Mouse (Mus musculus): ENCODE measurements around the gene Ugt1a6b. TPM values are rescaled to one million over a fixed set of nuclear protein-coding genes. Genes with fewer than 3 reads are reported as not detected.
"Not testable (repeated sequence)": the region's sequence is repeated elsewhere in the genome, so short reads cannot be mapped to it uniquely, and the experiment has no call there.

Gene Ugt1a6b
- total RNA-seq (2014; rRNA removed) (2.0 and 2.5 TPM in 2 replicates), polyA plus RNA-seq (2015; fragmentation: Nextera tagmentation; extraction: Ambion mirVana) (2.1 and 2.9 TPM in 2 replicates)

GRCm38 (mm10) chr1:88103019-88103418 lies at the start of gene Ugt1a6b:
TSS of gene Ugt1a6b (plus strand) at chr1:88103252.
- not testable (repeated sequence) for H3K9me3 ChIP-seq (ENCODE audit: low read length); H3K27me3 ChIP-seq (ENCODE audit: insufficient read depth, low read length); H3K27ac ChIP-seq (ENCODE audit: low read depth, low read length); H3K4me1 ChIP-seq (ENCODE audit: insufficient read depth); DNase-seq; H3K36me3 ChIP-seq (ENCODE audit: insufficient read depth); H3K9ac ChIP-seq; H3K4me3 ChIP-seq (ENCODE audit: low read depth, low read length); ATAC-seq; H3K4me2 ChIP-seq (ENCODE audit: low read depth)
- 77% methylated on average over 2 of the region's 3 CpGs for WGBS

GRCm38 (mm10) chr1:88055088-88055487 lies 48.0 kb upstream of the Ugt1a6b start, which contains the start of gene Ugt1a10:
TSS of gene Ugt1a10 (plus strand) at chr1:88055388.
- WGBS, result 85% methylated on average over 1 of the region's 1 CpGs
- TF ChIP-seq CTCF (IDR thresholded peaks at IDR 0.05; ENCODE audit: low read depth), result no peak
- no peak within 1 kb of the TSS for H3K4me3 ChIP-seq (ENCODE audit: low read depth, low read length)

GRCm38 (mm10) chr1:88066472-88067102 lies 36.5 kb upstream of the Ugt1a6b start:
- not testable (repeated sequence) for H3K4me3 ChIP-seq (ENCODE audit: low read depth, low read length); H3K36me3 ChIP-seq (ENCODE audit: insufficient read depth); DNase-seq; H3K9ac ChIP-seq; H3K27me3 ChIP-seq (ENCODE audit: insufficient read depth, low read length); H3K4me2 ChIP-seq (ENCODE audit: low read depth); H3K4me1 ChIP-seq (ENCODE audit: insufficient read depth); H3K9me3 ChIP-seq (ENCODE audit: low read length); H3K27ac ChIP-seq (ENCODE audit: low read depth, low read length); ATAC-seq
- WGBS, result 25% methylated on average over 1 of the region's 2 CpGs

More at GRCm38 (mm10) chr1:88055088-88055487, 48.0 kb upstream of the Ugt1a6b start, which contains the start of gene Ugt1a10:
- no peaks in the 10 kb centered on the region for H3K36me3 ChIP-seq (ENCODE audit: insufficient read depth)
- no peaks in the 10 kb centered on the region for H3K9me3 ChIP-seq (ENCODE audit: low read length)
- H3K27me3 ChIP-seq (ENCODE audit: insufficient read depth, low read length), result no peaks in the 10 kb centered on the region
- ATAC-seq (no peak), DNase-seq (no peak)
- H3K4me1 ChIP-seq (ENCODE audit: insufficient read depth), result no peaks in the 10 kb centered on the region
- no peak within 1 kb of the TSS for H3K4me2 ChIP-seq (ENCODE audit: low read depth)
- no peak within 1 kb of the TSS for H3K9ac ChIP-seq
- H3K27ac ChIP-seq (ENCODE audit: low read depth, low read length), result no peak within 1 kb of the TSS

DNA sequence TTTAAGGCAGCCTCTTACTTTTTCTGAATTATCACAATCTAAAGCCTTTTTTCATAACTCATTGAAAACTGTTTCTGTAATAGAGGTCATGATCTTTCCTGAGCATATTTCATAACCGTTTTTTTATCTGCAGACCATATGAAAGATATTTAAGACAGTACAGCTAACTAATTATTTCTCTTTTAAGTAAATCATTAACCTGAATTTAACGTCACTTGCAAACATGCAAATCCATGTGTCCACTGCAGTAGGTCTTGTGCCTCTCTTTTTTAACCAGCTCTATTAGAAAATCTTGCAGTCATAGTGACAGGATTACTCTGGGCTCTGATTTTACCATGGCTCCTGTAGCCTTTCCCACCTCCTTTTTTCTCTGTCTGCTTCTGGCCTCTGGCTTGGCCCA lies 32.6 kb upstream of the Ugt1a6b start, which contains the start of gene Ugt1a9:
Ugt1a9 (plus strand) TSS at position 306 of the 400 bp plus-strand sequence.
- DNase-seq (no peak), ATAC-seq (no peak)
- 80% methylated on average over 2 of the region's 2 CpGs for WGBS
- no peaks in the 10 kb centered on the region for H3K27me3 ChIP-seq (ENCODE audit: insufficient read depth, low read length)
- no peak within 1 kb of the TSS for H3K27ac ChIP-seq (ENCODE audit: low read depth, low read length)
- H3K9me3 ChIP-seq (ENCODE audit: low read length), result no peaks in the 10 kb centered on the region
- H3K9ac ChIP-seq, result no peak within 1 kb of the TSS
- no peaks in the 10 kb centered on the region for H3K36me3 ChIP-seq (ENCODE audit: insufficient read depth)
- TF ChIP-seq CTCF (IDR thresholded peaks at IDR 0.05; ENCODE audit: low read depth), result no peak
- no peak within 1 kb of the TSS for H3K4me3 ChIP-seq (ENCODE audit: low read depth, low read length)
- H3K4me2 ChIP-seq (ENCODE audit: low read depth), result no peak within 1 kb of the TSS
- H3K4me1 ChIP-seq (ENCODE audit: insufficient read depth), result no peaks in the 10 kb centered on the region

DNA sequence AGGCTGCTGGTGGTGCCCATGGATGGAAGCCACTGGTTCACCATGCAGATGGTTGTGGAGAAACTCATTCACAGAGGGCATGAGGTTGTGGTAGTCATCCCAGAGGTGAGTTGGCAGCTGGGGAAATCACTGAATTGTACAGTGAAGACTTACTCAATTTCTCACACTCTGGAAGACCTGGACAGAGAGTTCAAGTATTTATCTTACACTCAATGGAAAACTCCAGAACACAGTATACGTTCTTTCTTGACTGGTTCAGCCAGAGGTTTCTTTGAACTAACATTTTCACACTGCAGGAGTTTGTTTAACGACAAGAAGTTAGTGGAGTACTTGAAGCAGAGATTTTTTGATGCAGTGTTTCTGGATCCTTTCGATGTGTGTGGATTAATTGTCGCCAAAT lies 32.1 kb upstream of the Ugt1a6b start:
- Histone ChIP-seq H3K9me3 (ENCODE audit: low read length) (no peaks in the 10 kb centered on the region), H3K27me3 (ENCODE audit: insufficient read depth, low read length) (no peaks in the 10 kb centered on the region), H3K4me3 (ENCODE audit: low read depth, low read length) (no peak overlapping the region), H3K36me3 (ENCODE audit: insufficient read depth) (no peaks in the 10 kb centered on the region), H3K27ac (ENCODE audit: low read depth, low read length) (no peak overlapping the region), H3K9ac (no peak overlapping the region), H3K4me2 (ENCODE audit: low read depth) (no peak overlapping the region), H3K4me1 (ENCODE audit: insufficient read depth) (no peaks in the 10 kb centered on the region)
- ATAC-seq, result no peak
- WGBS, result 86% methylated on average over 4 of the region's 4 CpGs
- no peak for DNase-seq
- no peak for TF ChIP-seq CTCF (IDR thresholded peaks at IDR 0.05; ENCODE audit: low read depth)

DNA sequence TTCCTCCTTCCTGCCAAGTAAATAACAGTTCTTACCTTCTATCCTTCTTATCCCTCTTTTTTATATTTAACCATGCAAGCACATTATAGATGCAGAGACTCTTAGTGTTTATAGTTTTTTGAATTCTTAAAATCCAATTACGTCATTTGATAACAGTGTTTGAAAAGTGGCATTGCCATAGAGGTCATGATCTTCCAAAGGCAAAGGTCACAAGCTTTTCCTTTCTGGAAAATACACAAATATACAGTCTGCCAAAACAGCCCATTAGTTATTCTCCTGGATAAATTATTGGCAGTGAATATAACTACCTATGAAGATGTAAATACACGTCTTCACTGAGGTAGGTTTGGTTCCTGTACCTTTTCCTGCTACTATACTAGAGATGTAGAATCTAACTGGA lies 28.6 kb upstream of the Ugt1a6b start:
- H3K36me3 ChIP-seq (ENCODE audit: insufficient read depth), result no peaks in the 10 kb centered on the region
- H3K4me2 ChIP-seq (ENCODE audit: low read depth), result no peak overlapping the region
- ATAC-seq, result no peak
- H3K9ac ChIP-seq, result no peak overlapping the region
- TF ChIP-seq CTCF (IDR thresholded peaks at IDR 0.05; ENCODE audit: low read depth), result no peak
- no peak overlapping the region for H3K27ac ChIP-seq (ENCODE audit: low read depth, low read length)
- no peak overlapping the region for H3K4me3 ChIP-seq (ENCODE audit: low read depth, low read length)
- no peaks in the 10 kb centered on the region for H3K9me3 ChIP-seq (ENCODE audit: low read length)
- DNase-seq, result no peak
- H3K4me1 ChIP-seq (ENCODE audit: insufficient read depth), result no peaks in the 10 kb centered on the region
- H3K27me3 ChIP-seq (ENCODE audit: insufficient read depth, low read length), result no peaks in the 10 kb centered on the region
- WGBS, result 89% methylated on average over 2 of the region's 2 CpGs

GRCm38 (mm10) chr1:88077128-88077527 lies 25.9 kb upstream of the Ugt1a6b start:
- no peak overlapping the region for H3K4me2 ChIP-seq (ENCODE audit: low read depth)
- WGBS, result 88% methylated on average over 1 of the region's 1 CpGs
- no peak for TF ChIP-seq CTCF (IDR thresholded peaks at IDR 0.05; ENCODE audit: low read depth)
- H3K27ac ChIP-seq (ENCODE audit: low read depth, low read length), result no peak overlapping the region
- no peak for ATAC-seq
- DNase-seq, result no peak
- no peaks in the 10 kb centered on the region for H3K4me1 ChIP-seq (ENCODE audit: insufficient read depth)
- H3K4me3 ChIP-seq (ENCODE audit: low read depth, low read length), result no peak overlapping the region
- no peaks in the 10 kb centered on the region for H3K27me3 ChIP-seq (ENCODE audit: insufficient read depth, low read length)
- no peaks in the 10 kb centered on the region for H3K9me3 ChIP-seq (ENCODE audit: low read length)
- no peaks in the 10 kb centered on the region for H3K36me3 ChIP-seq (ENCODE audit: insufficient read depth)
- no peak overlapping the region for H3K9ac ChIP-seq

Measured in forebrain, postnatal 0 days (tissue).